Comparison of ENCODE assay signal across 10 mouse cellular contexts in the genomic region with DNA sequence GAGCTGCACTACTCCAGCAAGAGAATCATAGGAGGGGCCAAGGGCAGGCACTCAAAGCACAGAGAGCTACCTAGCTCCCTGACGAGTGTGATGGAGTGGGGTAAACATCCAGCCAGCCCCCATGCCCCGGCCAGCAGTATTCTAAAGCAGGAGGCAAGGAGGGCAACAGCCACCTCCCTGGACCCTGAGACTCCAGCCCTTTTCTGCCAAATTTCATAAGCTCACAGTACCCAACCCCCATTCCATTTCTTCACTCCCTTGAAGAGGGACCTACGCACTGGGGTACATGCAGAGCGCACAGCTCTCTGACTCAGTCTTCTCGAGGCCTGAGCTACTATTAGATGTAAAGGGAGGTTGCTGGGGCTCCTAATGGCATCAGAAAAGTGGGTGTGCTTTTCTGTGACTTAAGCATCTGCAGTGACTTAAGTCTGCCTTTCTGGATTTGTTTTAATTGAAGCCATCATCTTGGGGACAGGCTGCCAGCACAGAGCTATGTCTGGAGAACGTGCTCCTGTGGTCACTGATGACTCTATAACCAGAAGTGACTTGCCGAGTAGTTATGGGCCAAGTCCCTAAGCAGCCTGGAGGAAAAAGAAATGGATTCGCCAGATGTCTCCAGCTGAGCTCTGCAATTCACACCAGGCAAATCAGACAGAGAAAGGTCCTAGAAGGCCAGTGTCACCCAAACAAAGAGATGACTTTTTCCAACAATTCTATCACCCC. TPM values are rescaled to one million over a fixed set of nuclear protein-coding genes. Genes with fewer than 3 reads are reported as not detected.
DNase-seq lines count a peak whose midpoint lies in the region; ATAC-seq lines count a peak whose summit lies in the region.
"Had no signal": no experiment of that assay in that cellular context is flagged by ENCODE, and none has a peak within 500 bp of the region (broad histone marks: within the 10 kb centered on the region; RNA-seq: fewer than 3 reads in every experiment).

No protein-coding gene starts in this region.

- no peak for ATAC-seq in midbrain, embryonic 11.5 days (ENCODE audit: low FRiP score)
- no peak for ATAC-seq in intestine, embryonic 16.5 days
- no peak for ATAC-seq in stomach, embryonic 16.5 days (ENCODE audit: insufficient read depth, low FRiP score)
- ATAC-seq: activated CD4-positive, CD25-positive, alpha-beta regulatory T cell, adult 4 months had no signal

- no peaks in the 10 kb centered on the region for H3K27me3 ChIP-seq in midbrain, embryonic 10.5 days (ENCODE audit: low read depth, poor library complexity, severe bottlenecking)
- H3K27me3 ChIP-seq in midbrain, embryonic 11.5 days (ENCODE audit: control insufficient read depth, insufficient read depth, low read length): no peaks in the 10 kb centered on the region
- no peaks in the 10 kb centered on the region for H3K27me3 ChIP-seq in intestine, embryonic 16.5 days (replicated peaks; ENCODE audit: control insufficient read depth, insufficient read depth, low read length)
- no peaks in the 10 kb centered on the region for H3K27me3 ChIP-seq in stomach, embryonic 16.5 days (ENCODE audit: control insufficient read depth, insufficient read depth, low read length)

- no peak overlapping the region for H3K9ac ChIP-seq in midbrain, embryonic 11.5 days (ENCODE audit: low read length)
- peak overlapping the region; percentile 27; the same call in 1 of the 2 replicates for H3K9ac ChIP-seq in intestine, embryonic 16.5 days (ENCODE audit: low read depth, low read length)
- H3K9ac ChIP-seq in stomach, embryonic 16.5 days (ENCODE audit: low read length): no peak overlapping the region

- H3K36me3 ChIP-seq in midbrain, embryonic 10.5 days: no peaks in the 10 kb centered on the region
- H3K36me3 ChIP-seq in midbrain, embryonic 11.5 days (ENCODE audit: control insufficient read depth, insufficient read depth, low read length): no peaks in the 10 kb centered on the region
- no peaks in the 10 kb centered on the region for H3K36me3 ChIP-seq in intestine, embryonic 16.5 days (ENCODE audit: control insufficient read depth, insufficient read depth, low read length)
- no peaks in the 10 kb centered on the region for H3K36me3 ChIP-seq in stomach, embryonic 16.5 days (ENCODE audit: control insufficient read depth, insufficient read depth, low read length)

- H3K4me3 ChIP-seq in midbrain, embryonic 10.5 days: 0 out of 2 replicates have a peak overlapping the region, but pooled peaks have one; percentile 0
- no peak overlapping the region for H3K4me3 ChIP-seq in midbrain, embryonic 11.5 days (ENCODE audit: low read depth, low read length)
- no peak overlapping the region for H3K4me3 ChIP-seq in intestine, embryonic 16.5 days (ENCODE audit: low read length)
- no peak overlapping the region for H3K4me3 ChIP-seq in stomach, embryonic 16.5 days (replicated peaks; ENCODE audit: low read length)

- no peaks in the 10 kb centered on the region for H3K9me3 ChIP-seq in midbrain, embryonic 10.5 days (replicated peaks)
- H3K9me3 ChIP-seq in midbrain, embryonic 11.5 days (ENCODE audit: control insufficient read depth, low read length): no peaks in the 10 kb centered on the region
- H3K9me3 ChIP-seq in intestine, embryonic 16.5 days (ENCODE audit: control insufficient read depth, low read length): no peaks in the 10 kb centered on the region
- H3K9me3 ChIP-seq in stomach, embryonic 16.5 days (replicated peaks; ENCODE audit: control insufficient read depth, low read length): no peaks in the 10 kb centered on the region

- 82% methylated on average over 8 of the region's 8 CpGs for WGBS in midbrain, embryonic 10.5 days
- WGBS in midbrain, embryonic 11.5 days: 76% methylated on average over 8 of the region's 8 CpGs
- 52% methylated on average over 8 of the region's 8 CpGs for WGBS in intestine, embryonic 16.5 days
- WGBS in stomach, embryonic 16.5 days: 46% methylated on average over 8 of the region's 8 CpGs

- DNase-seq in midbrain, embryonic 10.5 days (ENCODE audit: low spot score): no peak
- DNase-seq in midbrain, embryonic 11.5 days (ENCODE audit: low spot score, missing footprints): no peak
- peak; percentile 66 to 85 for DNase-seq in heart, adult 18-20 months
- no peak for DNase-seq in thymus, postnatal 4 days
- no peak for DNase-seq in ovary, adult 18-20 months (ENCODE audit: low spot score)
- no peak for DNase-seq in frontal cortex, adult 2 months (ENCODE audit: extremely low spot score in 1 of 2, low spot score in 1 of 2)

- H3K4me2 ChIP-seq in midbrain, embryonic 11.5 days: no peak overlapping the region
- H3K4me2 ChIP-seq in intestine, embryonic 16.5 days (ENCODE audit: low read depth, low read length): no peak overlapping the region
- H3K4me2 ChIP-seq in stomach, embryonic 16.5 days (ENCODE audit: low read depth, low read length): no peak overlapping the region

- H3K27ac ChIP-seq in midbrain, embryonic 10.5 days (replicated peaks): peak overlapping the region; percentile 53; the same call in 1 of the 2 replicates
- H3K27ac ChIP-seq in midbrain, embryonic 11.5 days (ENCODE audit: low read depth, low read length): no peak overlapping the region
- peak overlapping the region; percentile 68 for H3K27ac ChIP-seq in intestine, embryonic 16.5 days (ENCODE audit: low read length)
- peak overlapping the region; percentile 78 for H3K27ac ChIP-seq in stomach, embryonic 16.5 days (ENCODE audit: low read length)

- H3K4me1 ChIP-seq in midbrain, embryonic 10.5 days: peaks cover 54% of the 10 kb centered on the region
- peaks cover 3% of the 10 kb centered on the region; the same call in 1 of the 2 replicates for H3K4me1 ChIP-seq in midbrain, embryonic 11.5 days (ENCODE audit: control insufficient read depth, insufficient read depth, low read length)
- H3K4me1 ChIP-seq in intestine, embryonic 16.5 days (ENCODE audit: control insufficient read depth, insufficient read depth, low read length): peaks cover 34% of the 10 kb centered on the region
- H3K4me1 ChIP-seq in stomach, embryonic 16.5 days (ENCODE audit: control insufficient read depth, insufficient read depth, low read length): peaks cover 40% of the 10 kb centered on the region

RNA-seq across cellular contexts. Expression of a gene that starts 26.0 kb away (rescaled TPM):
- 10.9 and 12.6 TPM in 2 replicates for polyA plus RNA-seq in midbrain, embryonic 10.5 days (2016; fragmentation: Nextera tagmentation; extraction: Ambion mirVana)
- polyA plus RNA-seq in midbrain, embryonic 11.5 days (2014; fragmentation: Nextera tagmentation; extraction: Ambion mirVana): 8.6 and 8.9 TPM in 2 replicates
- total RNA-seq in heart, adult 18-20 months (2021): 10 to 100 TPM; 13.4 to 14.8 TPM
- 10.6 and 10.8 TPM in 2 replicates for polyA plus RNA-seq in intestine, embryonic 16.5 days (2015; fragmentation: Nextera tagmentation; extraction: Ambion mirVana)
- polyA plus RNA-seq in stomach, embryonic 16.5 days (2015; fragmentation: Nextera tagmentation; extraction: Ambion mirVana): 14.2 and 16.6 TPM in 2 replicates
- 18.5 and 19.9 TPM in 2 replicates for polyA plus RNA-seq in frontal cortex, adult 2 months (2012; rRNA removed)

RNA-seq across cellular contexts. Expression of a gene that starts 48.4 kb away (rescaled TPM):
- polyA plus RNA-seq in midbrain, embryonic 10.5 days (2016; fragmentation: Nextera tagmentation; extraction: Ambion mirVana): 288 and 305 TPM in 2 replicates
- polyA plus RNA-seq in midbrain, embryonic 11.5 days (2014; fragmentation: Nextera tagmentation; extraction: Ambion mirVana): 228 and 248 TPM in 2 replicates
- total RNA-seq in heart, adult 18-20 months (2021): 100 to 1,000 TPM; 225 to 256 TPM
- 726 and 829 TPM in 2 replicates for polyA plus RNA-seq in intestine, embryonic 16.5 days (2015; fragmentation: Nextera tagmentation; extraction: Ambion mirVana)
- 438 and 480 TPM in 2 replicates for polyA plus RNA-seq in stomach, embryonic 16.5 days (2015; fragmentation: Nextera tagmentation; extraction: Ambion mirVana)
- 365 and 368 TPM in 2 replicates for polyA plus RNA-seq in frontal cortex, adult 2 months (2012; rRNA removed)

RNA-seq across cellular contexts. Expression of a gene that starts 48.6 kb away (rescaled TPM):
- polyA plus RNA-seq in midbrain, embryonic 10.5 days (2016; fragmentation: Nextera tagmentation; extraction: Ambion mirVana): 0.11 and 0.19 TPM in 2 replicates
- 0.19 TPM in 1 of 2 replicates, not detected in the other for polyA plus RNA-seq in midbrain, embryonic 11.5 days (2014; fragmentation: Nextera tagmentation; extraction: Ambion mirVana)
- total RNA-seq in heart, adult 18-20 months (2021): not detected
- polyA plus RNA-seq in intestine, embryonic 16.5 days (2015; fragmentation: Nextera tagmentation; extraction: Ambion mirVana): 0.24 TPM in 1 of 2 replicates, not detected in the other
- polyA plus RNA-seq in stomach, embryonic 16.5 days (2015; fragmentation: Nextera tagmentation; extraction: Ambion mirVana): 0.06 and 0.10 TPM in 2 replicates
- polyA plus RNA-seq in frontal cortex, adult 2 months (2012; rRNA removed): 1.5 and 1.7 TPM in 2 replicates
- total RNA-seq: gastrocnemius, adult 8-10 months had no signal

RNA-seq across cellular contexts. Expression of a gene that starts 49.4 kb away (rescaled TPM):
- polyA plus RNA-seq in midbrain, embryonic 10.5 days (2016; fragmentation: Nextera tagmentation; extraction: Ambion mirVana): 61.2 and 70.7 TPM in 2 replicates
- polyA plus RNA-seq in midbrain, embryonic 11.5 days (2014; fragmentation: Nextera tagmentation; extraction: Ambion mirVana): 41.5 and 41.6 TPM in 2 replicates
- total RNA-seq in heart, adult 18-20 months (2021): 10 to 100 TPM; 18.2 to 19.4 TPM
- 29.8 and 34.8 TPM in 2 replicates for polyA plus RNA-seq in intestine, embryonic 16.5 days (2015; fragmentation: Nextera tagmentation; extraction: Ambion mirVana)
- polyA plus RNA-seq in stomach, embryonic 16.5 days (2015; fragmentation: Nextera tagmentation; extraction: Ambion mirVana): 42.5 and 44.3 TPM in 2 replicates
- 163 and 182 TPM in 2 replicates for polyA plus RNA-seq in frontal cortex, adult 2 months (2012; rRNA removed)

Comparison
In these comparisons a context has a peak if more than half of its experiments do, and no peak if none do; other contexts are left out.
1. DNase-seq: peak in heart, adult 18-20 months (2 of 2); none in midbrain, embryonic 10.5 days (single experiment), midbrain, embryonic 11.5 days (single experiment), thymus, postnatal 4 days (single experiment), ovary, adult 18-20 months (single experiment) and frontal cortex, adult 2 months (0 of 2).